Mouse (Mus musculus): Measurements from ENCODE around the gene Tle4. TPM values are rescaled to one million over a fixed set of nuclear protein-coding genes. Genes with fewer than 3 reads are reported as not detected.
"Not testable (repeated sequence)": the region's sequence is repeated elsewhere in the genome, so short reads cannot be mapped to it uniquely, and the experiment has no call there.

Tle4 gene
- 10 to 100 TPM; 14.6 to 25.9 TPM for total RNA-seq (2021)
- long read RNA-seq, experiment 1, partial matches to known transcripts, result 4 of 6 reads
- long read RNA-seq, experiment 1, other reads (novel, unspliced or antisense), result 2 of 6 reads
- long read RNA-seq, experiment 2, partial matches to known transcripts, result 3 of 4 reads
- long read RNA-seq, experiment 2, other reads (novel, unspliced or antisense), result 1 of 4 reads

- intact Hi-C loops (cut with DNase I; ENCODE audit: low total_unique reads), result no loop called here
Observed at GRCm38 (mm10) chr19:14597917-14598689, at the start of gene Tle4. Gene Tle4 (minus strand): TSS chr19:14598051.

GRCm38 (mm10) chr19:14645666-14646065 is 47.8 kb upstream of the Tle4 start:
- no peak for DNase-seq
- intact Hi-C loops (cut with DNase I; ENCODE audit: low total_unique reads), result no loop called here

More at GRCm38 (mm10) chr19:14597917-14598689, at the start of gene Tle4:
- peak; percentile 100 for DNase-seq

GRCm38 (mm10) chr19:14644756-14645155 is 46.9 kb upstream of the Tle4 start:
- intact Hi-C loops (cut with DNase I; ENCODE audit: low total_unique reads), result no loop called here
- DNase-seq, result no peak

- intact Hi-C loops (cut with DNase I; ENCODE audit: low total_unique reads); DNase-seq: not testable (repeated sequence)
Observed at GRCm38 (mm10) chr19:14643091-14643490, 45.2 kb upstream of the Tle4 start.

- DNase-seq, result no peak
- intact Hi-C loops (cut with DNase I; ENCODE audit: low total_unique reads), result no loop called here
Observed at GRCm38 (mm10) chr19:14642663-14643062, 44.8 kb upstream of the Tle4 start.

- intact Hi-C loops (cut with DNase I; ENCODE audit: low total_unique reads), result no loop called here
- DNase-seq, result no peak
Observed at GRCm38 (mm10) chr19:14635213-14635928, 37.5 kb upstream of the Tle4 start.

GRCm38 (mm10) chr19:14623355-14623754 is 25.5 kb upstream of the Tle4 start:
- intact Hi-C loops (cut with DNase I; ENCODE audit: low total_unique reads), result no loop called here
- no peak for DNase-seq

GRCm38 (mm10) chr19:14620534-14620933 is 22.7 kb upstream of the Tle4 start:
- no peak for DNase-seq
- intact Hi-C loops (cut with DNase I; ENCODE audit: low total_unique reads), result no loop called here

GRCm38 (mm10) chr19:14619814-14620213 is 22.0 kb upstream of the Tle4 start:
- intact Hi-C loops (cut with DNase I; ENCODE audit: low total_unique reads), result no loop called here

GRCm38 (mm10) chr19:14614816-14615215 is 17.0 kb upstream of the Tle4 start:
- no peak for DNase-seq
- intact Hi-C loops (cut with DNase I; ENCODE audit: low total_unique reads), result no loop called here

More at GRCm38 (mm10) chr19:14619814-14620213, 22.0 kb upstream of the Tle4 start:
- DNase-seq, result no peak

GRCm38 (mm10) chr19:14610542-14611317 is 12.9 kb upstream of the Tle4 start:
- intact Hi-C loops (cut with DNase I; ENCODE audit: low total_unique reads), result no loop called here
- DNase-seq, result no peak

- intact Hi-C loops (cut with DNase I; ENCODE audit: low total_unique reads), result no loop called here
- DNase-seq, result no peak
Observed at GRCm38 (mm10) chr19:14600841-14601240, 3.0 kb upstream of the Tle4 start.

- intact Hi-C loops (cut with DNase I; ENCODE audit: low total_unique reads), result no loop called here
- DNase-seq, result no peak
Observed at GRCm38 (mm10) chr19:14600354-14600753, 2.5 kb upstream of the Tle4 start.

GRCm38 (mm10) chr19:14599851-14600251 is 2.0 kb upstream of the Tle4 start:
- intact Hi-C loops (cut with DNase I; ENCODE audit: low total_unique reads), result no loop called here

GRCm38 (mm10) chr19:14598690-14599288 is 938 bp upstream of the Tle4 start:
- no peak for DNase-seq
- intact Hi-C loops (cut with DNase I; ENCODE audit: low total_unique reads), result no loop called here

More at GRCm38 (mm10) chr19:14599851-14600251, 2.0 kb upstream of the Tle4 start:
- DNase-seq, result no peak

GRCm38 (mm10) chr19:14596941-14597916 is 622 bp downstream of the Tle4 start:
- DNase-seq, result peak; percentile 38
- intact Hi-C loops (cut with DNase I; ENCODE audit: low total_unique reads), result no loop called here

GRCm38 (mm10) chr19:14596358-14596940 is 1.4 kb downstream of the Tle4 start:
- intact Hi-C loops (cut with DNase I; ENCODE audit: low total_unique reads), result no loop called here
- DNase-seq, result no peak
